Mouse (Mus musculus) liver, embryonic 12.5 days (tissue): ENCODE data around the gene 1700030J22Rik. TPM values are rescaled to one million over a fixed set of nuclear protein-coding genes. Genes with fewer than 3 reads are reported as not detected.

Experiments used
- ATAC-seq: fragments of 200-750 bp; cut with Nextera tagmentation; 2 replicates; pipeline ENCODE4 v1.8.0; 2017; ENCODE audit warnings: moderate number of reproducible peaks, mild to moderate bottlenecking, moderate library complexity
- H3K27ac ChIP-seq: fragments of 300-500 bp; sonication (generic); 2 replicates; pipeline ENCODE4 v1.5.1; 2016; ENCODE audit warnings: mild to moderate bottlenecking
- H3K27me3 ChIP-seq: fragments of 300-500 bp; sonication (generic); replicated peaks from 2 replicates; pipeline ENCODE4 v1.6.1; 2016; ENCODE audit warnings: mild to moderate bottlenecking, moderate library complexity
- H3K36me3 ChIP-seq: fragments of 300-500 bp; sonication (generic); 2 replicates; pipeline ENCODE4 v1.6.1; 2016; ENCODE audit warnings: mild to moderate bottlenecking, moderate library complexity
- H3K4me1 ChIP-seq: fragments of 300-500 bp; sonication (generic); 2 replicates; pipeline ENCODE4 v1.6.1; 2016
- H3K4me2 ChIP-seq: fragments of 300-500 bp; sonication (generic); 2 replicates; pipeline ENCODE4 v1.6.1; 2016; ENCODE audit warnings: mild to moderate bottlenecking, moderate library complexity
- H3K4me3 ChIP-seq: fragments of 300-500 bp; sonication (generic); 2 replicates; pipeline ENCODE4 v1.5.1; 2016; ENCODE audit warnings: mild to moderate bottlenecking, moderate library complexity
- H3K9ac ChIP-seq: fragments of 300-500 bp; sonication (generic); 2 replicates; pipeline ENCODE4 v1.6.1; 2016; ENCODE audit warnings: mild to moderate bottlenecking, moderate library complexity
- H3K9me3 ChIP-seq: fragments of 300-500 bp; sonication (generic); replicated peaks from 2 replicates; pipeline ENCODE4 v1.6.1; 2016; ENCODE audit warnings: mild to moderate bottlenecking, moderate library complexity
- WGBS: fragments of 180-500 bp; shearing (Covaris S2); methylation state at CpG from one replicate; pipeline ENCODE4 v1.1.7; 2016; ENCODE audit not compliant: insufficient replicate concordance; 5-methylcytosine and 5-hydroxymethylcytosine counted together
- polyA plus RNA-seq: library from polyadenylated mRNA; unstranded; fragments of >200 nt; fragmentation: Nextera tagmentation; extraction: Ambion mirVana; gene quantifications from 2 replicates; pipeline ENCODE4 v1.2.1, GENCODE M21; 2016

1700030J22Rik gene
- polyA plus RNA-seq, 1 experiment from 2014 or later, result 0.66 TPM

- Histone ChIP-seq H3K27ac (peak overlapping the region; percentile 23; the same call in 1 of the 2 replicates), H3K4me2 (peak overlapping the region; percentile 39; the same call in 1 of the 2 replicates), H3K9ac (no peak overlapping the region), H3K36me3 (no peaks in the 10 kb centered on the region), H3K27me3 (no peaks in the 10 kb centered on the region), H3K4me1 (peaks cover 56% of the 10 kb centered on the region), H3K4me3 (no peak overlapping the region), H3K9me3 (no peaks in the 10 kb centered on the region)
- 30% methylated on average over 7 of the region's 7 CpGs for WGBS
- ATAC-seq, result no peak
Observed at GRCm38 (mm10) chr8:116947589-116947988, 31.2 kb downstream of the 1700030J22Rik start.

- Histone ChIP-seq H3K4me3 (peak overlapping the region; percentile 40), H3K4me2 (peak overlapping the region; percentile 98), H3K27me3 (no peaks in the 10 kb centered on the region), H3K27ac (peak overlapping the region; percentile 81), H3K9me3 (no peaks in the 10 kb centered on the region), H3K36me3 (no peaks in the 10 kb centered on the region), H3K9ac (peak overlapping the region; percentile 56), H3K4me1 (peaks cover 62% of the 10 kb centered on the region)
- 44% methylated on average over 6 of the region's 6 CpGs for WGBS
- no peak for ATAC-seq
Observed at GRCm38 (mm10) chr8:116946851-116947250, 31.9 kb downstream of the 1700030J22Rik start.

GRCm38 (mm10) chr8:116946268-116946838 is 32.4 kb downstream of the 1700030J22Rik start:
- peak overlapping the region; percentile 40 for H3K4me3 ChIP-seq

GRCm38 (mm10) chr8:116945169-116945910 is 33.4 kb downstream of the 1700030J22Rik start:
- peaks cover 14% of the 10 kb centered on the region for H3K36me3 ChIP-seq
- no peaks in the 10 kb centered on the region for H3K9me3 ChIP-seq
- H3K4me2 ChIP-seq, result peak overlapping the region; percentile 98
- H3K27me3 ChIP-seq, result no peaks in the 10 kb centered on the region
- 37% methylated on average over 9 of the region's 9 CpGs for WGBS
- H3K4me1 ChIP-seq, result peaks cover 57% of the 10 kb centered on the region
- H3K9ac ChIP-seq, result peak overlapping the region; percentile 22; the same call in 1 of the 2 replicates
- H3K27ac ChIP-seq, result peak overlapping the region; percentile 81
- peak; percentile 74 for ATAC-seq
- H3K4me3 ChIP-seq, result peak overlapping the region; percentile 95; the same call in 1 of the 2 replicates

More at GRCm38 (mm10) chr8:116946268-116946838, 32.4 kb downstream of the 1700030J22Rik start:
- WGBS, result 32% methylated on average over 21 of the region's 21 CpGs
- Histone ChIP-seq H3K9ac (peak overlapping the region; percentile 56), H3K9me3 (no peaks in the 10 kb centered on the region), H3K27me3 (no peaks in the 10 kb centered on the region), H3K36me3 (peaks cover 4% of the 10 kb centered on the region; the same call in 1 of the 2 replicates), H3K27ac (peak overlapping the region; percentile 81), H3K4me2 (peak overlapping the region; percentile 98), H3K4me1 (peaks cover 61% of the 10 kb centered on the region)
- ATAC-seq, result no peak

- Histone ChIP-seq H3K4me1 (peaks cover 57% of the 10 kb centered on the region), H3K9ac (peak overlapping the region; percentile 94), H3K36me3 (peaks cover 24% of the 10 kb centered on the region), H3K4me2 (peak overlapping the region; percentile 98), H3K4me3 (peak overlapping the region; percentile 95), H3K27me3 (no peaks in the 10 kb centered on the region), H3K9me3 (no peaks in the 10 kb centered on the region), H3K27ac (peak overlapping the region; percentile 81; the same call in 1 of the 2 replicates)
- WGBS, result 6% methylated on average over 4 of the region's 4 CpGs
- no peak for ATAC-seq
Observed at GRCm38 (mm10) chr8:116944385-116944696, 34.4 kb downstream of the 1700030J22Rik start.

- Histone ChIP-seq H3K9me3 (no peaks in the 10 kb centered on the region), H3K27ac (peak overlapping the region; percentile 81), H3K27me3 (no peaks in the 10 kb centered on the region), H3K4me2 (peak overlapping the region; percentile 98), H3K36me3 (peaks cover 29% of the 10 kb centered on the region), H3K4me3 (peak overlapping the region; percentile 95), H3K4me1 (peaks cover 57% of the 10 kb centered on the region), H3K9ac (peak overlapping the region; percentile 94)
- under 1% methylated on average over 56 of the region's 62 CpGs for WGBS
- peak; percentile 43 for ATAC-seq
Observed at GRCm38 (mm10) chr8:116943555-116944384, 35.0 kb downstream of the 1700030J22Rik start.

- Histone ChIP-seq H3K9me3 (no peaks in the 10 kb centered on the region), H3K27me3 (no peaks in the 10 kb centered on the region), H3K9ac (peak within 1 kb of the TSS; percentile 94), H3K27ac (peak within 1 kb of the TSS; percentile 81), H3K36me3 (peaks cover 36% of the 10 kb centered on the region), H3K4me2 (peak within 1 kb of the TSS; percentile 98), H3K4me1 (peaks cover 55% of the 10 kb centered on the region), H3K4me3 (peak within 1 kb of the TSS; percentile 95)
- peak; percentile 81 for ATAC-seq
- under 1% methylated on average over 45 of the region's 46 CpGs for WGBS
Observed at GRCm38 (mm10) chr8:116943161-116943554, 35.6 kb downstream of the 1700030J22Rik start, which contains the start of gene Atmin. Atmin (plus strand) TSS chr8:116943393.

GRCm38 (mm10) chr8:116942284-116943058 is 36.3 kb downstream of the 1700030J22Rik start:
- Histone ChIP-seq H3K4me2 (peak overlapping the region; percentile 98), H3K4me1 (peaks cover 48% of the 10 kb centered on the region), H3K9me3 (no peaks in the 10 kb centered on the region), H3K27me3 (no peaks in the 10 kb centered on the region), H3K36me3 (peaks cover 42% of the 10 kb centered on the region), H3K27ac (peak overlapping the region; percentile 81), H3K4me3 (peak overlapping the region; percentile 95), H3K9ac (peak overlapping the region; percentile 10; the same call in 1 of the 2 replicates)
- ATAC-seq, result peak; percentile 43; the same call in 1 of the 2 replicates
- WGBS, result 53% methylated on average over 12 of the region's 12 CpGs

GRCm38 (mm10) chr8:116935506-116935905 is 43.3 kb downstream of the 1700030J22Rik start:
- ATAC-seq, result no peak
- Histone ChIP-seq H3K9ac (no peak overlapping the region), H3K27ac (no peak overlapping the region), H3K4me3 (no peak overlapping the region), H3K9me3 (no peaks in the 10 kb centered on the region), H3K36me3 (peaks cover 99% of the 10 kb centered on the region), H3K4me2 (no peak overlapping the region), H3K27me3 (no peaks in the 10 kb centered on the region), H3K4me1 (no peaks in the 10 kb centered on the region)
- 74% methylated on average over 6 of the region's 6 CpGs for WGBS

- H3K4me3 ChIP-seq, result no peak overlapping the region
- no peak overlapping the region for H3K27ac ChIP-seq
- 81% methylated on average over 4 of the region's 4 CpGs for WGBS
- no peak for ATAC-seq
- H3K9me3 ChIP-seq, result no peaks in the 10 kb centered on the region
- no peaks in the 10 kb centered on the region for H3K27me3 ChIP-seq
- no peaks in the 10 kb centered on the region for H3K4me1 ChIP-seq
- H3K4me2 ChIP-seq, result no peak overlapping the region
- no peak overlapping the region for H3K9ac ChIP-seq
- H3K36me3 ChIP-seq, result peaks cover 99% of the 10 kb centered on the region
Observed at GRCm38 (mm10) chr8:116934976-116935375, 43.8 kb downstream of the 1700030J22Rik start.

GRCm38 (mm10) chr8:116928588-116928987 is 50.2 kb downstream of the 1700030J22Rik start:
- ATAC-seq, result no peak
- H3K36me3 ChIP-seq, result peaks cover 99% of the 10 kb centered on the region
- no peak overlapping the region for H3K27ac ChIP-seq
- no peaks in the 10 kb centered on the region for H3K9me3 ChIP-seq
- no peak overlapping the region for H3K4me3 ChIP-seq
- peaks cover 4% of the 10 kb centered on the region for H3K4me1 ChIP-seq
- WGBS, result 86% methylated on average over 5 of the region's 5 CpGs
- H3K27me3 ChIP-seq, result no peaks in the 10 kb centered on the region
- no peak overlapping the region for H3K4me2 ChIP-seq
- no peak overlapping the region for H3K9ac ChIP-seq
